8 mouse cellular contexts compared by ENCODE assay signal in genomic region chr5:108692271-108692670, GRCm38 (mm10). TPM values are rescaled to one million over a fixed set of nuclear protein-coding genes. Genes with fewer than 3 reads are reported as not detected.
A peak's percentile ranks its signal among the peaks of the same experiment; 100 is the strongest.
DNase-seq lines count a peak whose midpoint lies in the region; ATAC-seq and TF ChIP-seq lines count a peak whose summit lies in the region.

Gene Fgfrl1, plus strand, starts transcription at chr5:108692382.

- intact Hi-C loops in left cerebral cortex, postnatal 36 days (cut with DNase I), result loop anchor here (2.0 kb wide), 1 partner anchor 35 kb away; no protein-coding TSS in a partner anchor

- no peaks in the 10 kb centered on the region for H3K9me3 ChIP-seq in MEL (replicated peaks; ENCODE audit: insufficient read depth, low read length)
- H3K9me3 ChIP-seq in hindbrain, embryonic 15.5 days, result no peaks in the 10 kb centered on the region
- H3K9me3 ChIP-seq in stomach, embryonic 14.5 days (ENCODE audit: control insufficient read depth, low read depth, low read length), result no peaks in the 10 kb centered on the region

- no peaks in the 10 kb centered on the region for H3K36me3 ChIP-seq in MEL (ENCODE audit: control insufficient read depth in 1 of 2, insufficient read depth in 2 of 2, low read length in 2 of 2)
- no peaks in the 10 kb centered on the region for H3K36me3 ChIP-seq in hindbrain, embryonic 15.5 days
- H3K36me3 ChIP-seq in stomach, embryonic 14.5 days (ENCODE audit: control insufficient read depth, insufficient read depth, low read length), result no peaks in the 10 kb centered on the region

- DNase-seq in MEL (ENCODE audit: low read depth, low spot score), result no peak
- peak; percentile 21 to 46 for DNase-seq in gastrocnemius, adult 8-10 months (ENCODE audit: low spot score in 2 of 2)
- no peak for DNase-seq in left cerebral cortex, postnatal 36 days (ENCODE audit: low spot score in 2 of 2)

- peak in 2 of 3 experiments; percentile 21 to 60; a peak in 4 of 6 replicates for TF ChIP-seq CTCF in MEL (IDR thresholded peaks at IDR 0.05 in 2 of 3, conservative IDR thresholded peaks at IDR 0.05 in 1 of 3; ENCODE audit: control insufficient read depth in 1 of 3, insufficient read depth in 1 of 3, low read depth in 2 of 3, low read length in 3 of 3, poor library complexity in 1 of 3, severe bottlenecking in 1 of 3)
- TF ChIP-seq CTCF in bone marrow macrophage, adult 2 months (IDR thresholded peaks at IDR 0.05; ENCODE audit: low read depth, low read length), result no peak; the same call in none of the 2 replicates

- peak within 1 kb of the TSS; percentile 91 for H3K4me2 ChIP-seq in hindbrain, embryonic 15.5 days
- H3K4me2 ChIP-seq in stomach, embryonic 14.5 days (replicated peaks; ENCODE audit: low read depth, low read length), result peak within 1 kb of the TSS; percentile 48

- H3K79me2 ChIP-seq in MEL (ENCODE audit: control insufficient read depth, insufficient read depth, low read length, poor library complexity), result peaks cover 3% of the 10 kb centered on the region; the same call in 1 of the 2 replicates

- no peak within 1 kb of the TSS for H3K27ac ChIP-seq in MEL (ENCODE audit: control insufficient read depth, low read depth, low read length)
- no peak within 1 kb of the TSS for H3K27ac ChIP-seq in bone marrow macrophage, adult 2 months (ENCODE audit: insufficient read depth, low read depth, low read length)
- H3K27ac ChIP-seq in hindbrain, embryonic 15.5 days (replicated peaks), result no peak within 1 kb of the TSS
- H3K27ac ChIP-seq in stomach, embryonic 14.5 days (ENCODE audit: low read length), result no peak within 1 kb of the TSS

- peaks cover 4 to 5% of the 10 kb centered on the region in 2 experiments; a peak in 2 of 4 replicates for H3K4me1 ChIP-seq in MEL (ENCODE audit: control insufficient read depth in 1 of 2, insufficient read depth in 2 of 2, low read length in 2 of 2)
- peaks cover 5% of the 10 kb centered on the region; the same call in 1 of the 2 replicates for H3K4me1 ChIP-seq in bone marrow macrophage, adult 2 months (ENCODE audit: control insufficient read depth, insufficient read depth, low read length)
- H3K4me1 ChIP-seq in hindbrain, embryonic 15.5 days (replicated peaks), result peaks cover 17% of the 10 kb centered on the region
- H3K4me1 ChIP-seq in stomach, embryonic 14.5 days (ENCODE audit: control insufficient read depth, insufficient read depth, low read length), result peaks cover 30% of the 10 kb centered on the region; the same call in 1 of the 2 replicates

- TF ChIP-seq POLR2A in MEL (IDR thresholded peaks at IDR 0.05; ENCODE audit: control insufficient read depth in 1 of 2, insufficient read depth in 1 of 2, low read depth in 1 of 2, low read length in 2 of 2, poor library complexity in 1 of 2), result no peak
- TF ChIP-seq POLR2A in bone marrow macrophage, adult 2 months (IDR thresholded peaks at IDR 0.05; ENCODE audit: borderline replicate concordance, low read depth, low read length), result no peak

- H3K9ac ChIP-seq in MEL (ENCODE audit: control insufficient read depth, low read depth, low read length, poor library complexity, severe bottlenecking), result no peak within 1 kb of the TSS
- no peak within 1 kb of the TSS for H3K9ac ChIP-seq in hindbrain, embryonic 15.5 days
- H3K9ac ChIP-seq in stomach, embryonic 14.5 days (replicated peaks; ENCODE audit: low read depth, low read length), result no peak within 1 kb of the TSS

- 3% methylated on average over 16 of the region's 18 CpGs for WGBS in hindbrain, embryonic 15.5 days
- 3% methylated on average over 18 of the region's 18 CpGs for WGBS in stomach, embryonic 14.5 days

- H3K27me3 ChIP-seq in MEL (ENCODE audit: control insufficient read depth in 1 of 2, insufficient read depth in 2 of 2, low read length in 2 of 2), result no peaks in the 10 kb centered on the region
- H3K27me3 ChIP-seq in hindbrain, embryonic 15.5 days, result peaks cover 28% of the 10 kb centered on the region
- no peaks in the 10 kb centered on the region for H3K27me3 ChIP-seq in stomach, embryonic 14.5 days (ENCODE audit: control insufficient read depth, insufficient read depth, low read length)

- no peak for TF ChIP-seq EP300 in MEL (IDR thresholded peaks at IDR 0.05; ENCODE audit: low read depth in 1 of 2, low read length in 2 of 2)

- ATAC-seq in hindbrain, embryonic 15.5 days (ENCODE audit: low FRiP score, low read depth), result no peak
- peak; percentile 27 for ATAC-seq in megakaryocyte-erythroid progenitor cell, adult 5-6 weeks (replicated peaks; ENCODE audit: low FRiP score, low TSS enrichment, poor library complexity, severe bottlenecking)
- no peak for ATAC-seq in stomach, embryonic 14.5 days (ENCODE audit: insufficient number of reproducible peaks, insufficient read depth, low FRiP score, low read depth)
- ATAC-seq in frontal cortex, adult (ENCODE audit: low TSS enrichment), result no peak

- peak within 1 kb of the TSS; percentile 23 to 59; a peak in 1 of 4 replicates for H3K4me3 ChIP-seq in MEL (ENCODE audit: control insufficient read depth in 1 of 2, insufficient read depth in 1 of 2, low read depth in 2 of 2, low read length in 2 of 2)
- H3K4me3 ChIP-seq in bone marrow macrophage, adult 2 months (ENCODE audit: insufficient read depth, low read length), result peak within 1 kb of the TSS; percentile 50
- peak within 1 kb of the TSS; percentile 81 for H3K4me3 ChIP-seq in hindbrain, embryonic 15.5 days
- H3K4me3 ChIP-seq in stomach, embryonic 14.5 days (ENCODE audit: low read depth, low read length), result peak within 1 kb of the TSS; percentile 77

- no peak for TF ChIP-seq RAD21 in MEL (IDR thresholded peaks at IDR 0.05; ENCODE audit: low read depth, low read length)

TF ChIP-seq in MEL, 35 proteins besides CTCF, POLR2A, EP300 and RAD21:
- TF ChIP-seq MAX (IDR thresholded peaks at IDR 0.05; ENCODE audit: low read length) (no peak), NELFE (IDR thresholded peaks at IDR 0.05; ENCODE audit: low read depth, low read length) (no peak), RCOR1 (IDR thresholded peaks at IDR 0.05; ENCODE audit: low read depth, low read length) (no peak), TCF12 (IDR thresholded peaks at IDR 0.05; ENCODE audit: low read depth, low read length) (no peak), MYC (IDR thresholded peaks at IDR 0.05; ENCODE audit: low read depth, low read length) (no peak), MEF2A (IDR thresholded peaks at IDR 0.05; ENCODE audit: extremely low read depth, insufficient replicate concordance, low read depth, low read length, poor library complexity, severe bottlenecking) (no peak), MAFK (IDR thresholded peaks at IDR 0.05; ENCODE audit: borderline replicate concordance, low read depth, low read length) (no peak), CHD1 (IDR thresholded peaks at IDR 0.05; ENCODE audit: low read depth, low read length) (no peak), NRF1 (IDR thresholded peaks at IDR 0.05; ENCODE audit: insufficient read depth, low read depth, low read length, poor library complexity, severe bottlenecking) (no peak), BHLHE40 (IDR thresholded peaks at IDR 0.05; ENCODE audit: borderline replicate concordance, low read depth, low read length) (no peak), KAT2A (conservative IDR thresholded peaks at IDR 0.05; ENCODE audit: low read depth, low read length) (no peak), ETS1 (IDR thresholded peaks at IDR 0.05; ENCODE audit: low read depth, low read length) (no peak), MAZ (IDR thresholded peaks at IDR 0.05; ENCODE audit: low read depth, low read length) (no peak), MYB (IDR thresholded peaks at IDR 0.05; ENCODE audit: low read depth, low read length) (no peak), TAL1 (IDR thresholded peaks at IDR 0.05; ENCODE audit: low read length) (no peak)
TF ChIP-seq in MEL: peak in this region for 0.

RNA-seq across cellular contexts. Expression of gene Fgfrl1, which starts in this region (rescaled TPM):
- total RNA-seq in MEL (2012; rRNA removed), result 13.1 and 16.0 TPM in 2 replicates
- polyA plus RNA-seq in MEL (2012; ENCODE audit: insufficient read depth in 1 of 2, insufficient read length in 2 of 2, low read depth in 1 of 2, low replicate concordance in 2 of 2, missing spikeins in 1 of 2), result 10 to 100 TPM in 1 of 2 experiments, not detected in 1; 27.3 TPM
- polyA plus RNA-seq in bone marrow macrophage, adult 2 months (2012; ENCODE audit: insufficient read depth, insufficient read length, missing spikeins), result 1.5 and 2.4 TPM in 2 replicates
- total RNA-seq in gastrocnemius, adult 8-10 months (2022), result 10 to 100 TPM; 23.6 to 25.6 (median 24.4) TPM
- 8.1 and 8.9 TPM in 2 replicates for polyA plus RNA-seq in hindbrain, embryonic 15.5 days (2015; fragmentation: Nextera tagmentation; extraction: Ambion mirVana)
- total RNA-seq in left cerebral cortex, postnatal 36 days (2021), result 10 to 100 TPM; 16.4 to 23.8 TPM
- 16.8 and 29.8 TPM in 2 replicates for total RNA-seq in megakaryocyte-erythroid progenitor cell, adult 5-6 weeks (2014; fragmentation: Nextera tagmentation)
- 7.5 and 8.4 TPM in 2 replicates for total RNA-seq in megakaryocyte-erythroid progenitor cell, adult 5-6 weeks (2017)
- polyA plus RNA-seq in stomach, embryonic 14.5 days (2014; fragmentation: Nextera tagmentation; extraction: Ambion mirVana), result 13.0 and 17.1 TPM in 2 replicates

Comparison
In these comparisons a context has a peak if more than half of its experiments do, and no peak if none do; other contexts are left out.
1. DNase-seq: peak in gastrocnemius, adult 8-10 months (2 of 2); none in MEL (single experiment) and left cerebral cortex, postnatal 36 days (0 of 2).
2. Peak in every context shown above with its lines, with median percentiles within 50 percentile points of each other: H3K4me3 ChIP-seq.